Mouse (Mus musculus) myocyte (in vitro differentiated cells): ENCODE data around the gene Oas1a. TPM values are rescaled to one million over a fixed set of nuclear protein-coding genes. Genes with fewer than 3 reads are reported as not detected.
"Not testable (repeated sequence)": the region's sequence is repeated elsewhere in the genome, so short reads cannot be mapped to it uniquely, and the experiment has no call there.

Experiments
- H3K27me3 ChIP-seq: one replicate; pipeline ENCODE4 v1.6.1; 2011; ENCODE audit not compliant: control insufficient read depth, insufficient read depth, insufficient read length
- H3K36me3 ChIP-seq: one replicate; pipeline ENCODE4 v1.6.1; 2011; ENCODE audit not compliant: control insufficient read depth, insufficient read depth
- H3K4me2 ChIP-seq: one replicate; pipeline ENCODE4 v1.6.1; 2011; ENCODE audit warnings: low read depth, control low read depth
- H3K4me3 ChIP-seq: one replicate; pipeline ENCODE4 v1.5.1; 2011; ENCODE audit warnings: mild to moderate bottlenecking, control low read depth, moderate library complexity
- H3K79me2 ChIP-seq: one replicate; pipeline ENCODE4 v1.6.1; 2011; ENCODE audit not compliant: control insufficient read depth, insufficient read depth
- H3ac ChIP-seq: one replicate; pipeline ENCODE4 v1.6.1; 2011; ENCODE audit not compliant: control insufficient read depth, insufficient read length
- CEBPB ChIP-seq: IDR thresholded peaks from 2 replicates; pipeline ENCODE4 v1.6.1; 2011; ENCODE audit warnings: mild to moderate bottlenecking, moderate library complexity; ENCODE audit not compliant: poor library complexity, insufficient read depth, severe bottlenecking
- E2F4 ChIP-seq: IDR thresholded peaks from one replicate; pipeline ENCODE4 v1.6.1; 2011; ENCODE audit warnings: mild to moderate bottlenecking, control low read depth, moderate library complexity; ENCODE audit not compliant: insufficient read depth
- MAX ChIP-seq: IDR thresholded peaks from one replicate; pipeline ENCODE4 v1.6.1; 2011; ENCODE audit warnings: low read depth, mild to moderate bottlenecking, control low read depth
- MYOD1 ChIP-seq, 3 experiments: IDR thresholded peaks; one replicate each; pipeline ENCODE4 v1.6.1; 2011; ENCODE audit warnings: control low read depth in 2 of 3, low read depth in 2 of 3, mild to moderate bottlenecking in 2 of 3, moderate library complexity in 1 of 3; ENCODE audit not compliant: insufficient read length in 2 of 3, control insufficient read depth in 1 of 3
- MYOG ChIP-seq, 3 experiments: IDR thresholded peaks; one replicate each; pipeline ENCODE4 v1.6.1; 2011; ENCODE audit warnings: control low read depth in 2 of 3, low read depth in 2 of 3, mild to moderate bottlenecking in 2 of 3; ENCODE audit not compliant: insufficient read length in 2 of 3, control insufficient read depth in 1 of 3, insufficient read depth in 1 of 3
- POLR2A ChIP-seq: IDR thresholded peaks from one replicate; pipeline ENCODE4 v1.6.1; 2011; ENCODE audit warnings: low read depth, mild to moderate bottlenecking, control low read depth, moderate library complexity; ENCODE audit not compliant: insufficient read length
- POLR2AphosphoS2 ChIP-seq: IDR thresholded peaks from one replicate; pipeline ENCODE4 v1.6.1; 2011; ENCODE audit warnings: low read depth, control low read depth; ENCODE audit not compliant: insufficient read length
- REST ChIP-seq: IDR thresholded peaks from one replicate; pipeline ENCODE4 v1.6.1; 2011; ENCODE audit warnings: mild to moderate bottlenecking, control low read depth, moderate library complexity; ENCODE audit not compliant: insufficient read depth, insufficient read length
- SRF ChIP-seq: IDR thresholded peaks from one replicate; pipeline ENCODE4 v1.6.1; 2011; ENCODE audit warnings: low read depth; ENCODE audit not compliant: control insufficient read depth, insufficient read length
- TCF12 ChIP-seq: IDR thresholded peaks from one replicate; pipeline ENCODE4 v1.6.1; 2011; ENCODE audit warnings: mild to moderate bottlenecking, control low read depth; ENCODE audit not compliant: poor library complexity, insufficient read depth, severe bottlenecking
- TCF3 ChIP-seq: IDR thresholded peaks from one replicate; pipeline ENCODE4 v1.6.1; 2011; ENCODE audit warnings: low read depth, control low read depth; ENCODE audit not compliant: insufficient read length
- USF1 ChIP-seq: IDR thresholded peaks from one replicate; pipeline ENCODE4 v1.6.1; 2011; ENCODE audit warnings: low read depth, mild to moderate bottlenecking, control low read depth, moderate library complexity
- polyA plus RNA-seq: library from polyadenylated mRNA; unstranded; fragments of >200 nt; fragmentation: generic; extraction: Trizol; gene quantifications from one replicate; pipeline ENCODE4 v1.2.1, GENCODE M21; 2012; ENCODE audit warnings: missing spikeins

Oas1a gene
- polyA plus RNA-seq, 1 experiment = 0.06 TPM

DNA sequence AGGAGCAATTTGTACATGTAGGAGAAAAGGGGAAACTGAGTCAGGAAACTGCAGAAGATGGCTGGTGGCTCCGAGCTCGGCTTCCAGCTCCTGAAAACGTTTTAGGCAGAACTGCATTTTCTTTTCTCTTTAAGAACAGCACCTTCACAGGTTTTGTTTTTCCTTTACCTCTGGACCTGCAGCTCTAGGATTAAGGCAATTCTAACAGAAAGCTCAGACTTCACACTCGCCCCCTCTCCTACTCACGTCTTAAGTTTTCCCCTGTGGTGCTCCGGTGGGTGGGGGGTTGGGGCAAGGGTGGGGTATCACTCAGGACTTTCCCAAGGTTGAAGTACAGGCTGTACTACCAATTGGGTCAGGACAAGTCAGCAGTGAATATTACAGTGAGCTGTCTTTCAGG, 19.5 kb downstream of the Oas1a start:
- Histone ChIP-seq H3K79me2 (no peaks in the 10 kb centered on the region), H3K4me3 (no peak overlapping the region), H3K4me2 (no peak overlapping the region), H3K36me3 (no peaks in the 10 kb centered on the region), H3K27me3 (no peaks in the 10 kb centered on the region), H3ac (no peak overlapping the region)
- TF ChIP-seq MYOD1 (IDR thresholded peaks at IDR 0.05; ENCODE audit: control insufficient read depth in 1 of 3, insufficient read length in 2 of 3, low read depth in 2 of 3) (no peak), TCF3 (no peak), POLR2AphosphoS2 (no peak), TCF12 (no peak), USF1 (no peak), MAX (no peak), SRF (no peak), POLR2A (no peak), MYOG (IDR thresholded peaks at IDR 0.05; ENCODE audit: control insufficient read depth in 1 of 3, insufficient read depth in 1 of 3, insufficient read length in 2 of 3, low read depth in 2 of 3) (no peak), CEBPB (no peak), REST (no peak), E2F4 (no peak)

GRCm38 (mm10) chr5:120887413-120887812, 19.9 kb downstream of the Oas1a start, which contains the start of gene Oas1g:
TSS of gene Oas1g (minus strand) at chr5:120887613.
- not testable (repeated sequence) for H3K36me3 ChIP-seq, H3K79me2 ChIP-seq, H3K27me3 ChIP-seq, H3ac ChIP-seq, H3K4me2 ChIP-seq, H3K4me3 ChIP-seq

- H3K4me3 ChIP-seq, H3K4me2 ChIP-seq, H3K36me3 ChIP-seq, H3K27me3 ChIP-seq, H3K79me2 ChIP-seq, H3ac ChIP-seq: not testable (repeated sequence)
Observed at GRCm38 (mm10) chr5:120881681-120882080, 25.6 kb downstream of the Oas1a start.

GRCm38 (mm10) chr5:120878803-120879202, 28.5 kb downstream of the Oas1a start:
- not testable (repeated sequence) for H3ac ChIP-seq, H3K27me3 ChIP-seq, H3K4me2 ChIP-seq, H3K4me3 ChIP-seq, H3K36me3 ChIP-seq, H3K79me2 ChIP-seq

DNA sequence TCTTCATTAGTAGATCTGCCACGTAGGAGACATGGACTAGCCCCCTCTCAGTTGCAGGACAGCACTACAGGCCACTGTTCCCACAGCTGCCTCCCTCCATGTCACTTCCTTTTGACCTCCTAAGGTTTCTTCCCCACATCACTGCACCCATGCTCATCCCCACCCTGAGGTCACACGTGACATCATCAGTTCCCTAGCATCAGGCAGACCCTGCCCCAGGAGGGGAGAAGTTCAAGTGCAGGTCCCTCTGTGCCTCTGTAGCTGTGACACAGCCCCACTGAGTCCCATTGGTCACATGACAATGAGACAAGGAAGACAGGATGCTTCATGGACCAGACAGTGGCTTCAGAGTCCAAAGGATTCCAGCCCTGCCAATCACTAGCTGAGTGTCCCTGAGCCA, 29.9 kb downstream of the Oas1a start:
- H3K4me2 ChIP-seq, H3K79me2 ChIP-seq, H3K27me3 ChIP-seq, H3ac ChIP-seq, H3K4me3 ChIP-seq, H3K36me3 ChIP-seq: not testable (repeated sequence)

GRCm38 (mm10) chr5:120876839-120877238, 30.5 kb downstream of the Oas1a start:
- H3K4me3 ChIP-seq, H3K4me2 ChIP-seq, H3K36me3 ChIP-seq, H3ac ChIP-seq, H3K79me2 ChIP-seq, H3K27me3 ChIP-seq: not testable (repeated sequence)

GRCm38 (mm10) chr5:120871469-120871868, 35.9 kb downstream of the Oas1a start:
- TF ChIP-seq MYOD1 (IDR thresholded peaks at IDR 0.05; ENCODE audit: control insufficient read depth in 1 of 3, insufficient read length in 2 of 3, low read depth in 2 of 3) = no peak
- no peak for TF ChIP-seq USF1
- no peak for TF ChIP-seq POLR2A
- TF ChIP-seq E2F4 = no peak
- no peak for TF ChIP-seq POLR2AphosphoS2
- no peak for TF ChIP-seq TCF12
- no peak for TF ChIP-seq TCF3
- no peak for TF ChIP-seq MYOG (IDR thresholded peaks at IDR 0.05; ENCODE audit: control insufficient read depth in 1 of 3, insufficient read depth in 1 of 3, insufficient read length in 2 of 3, low read depth in 2 of 3)
- no peak for TF ChIP-seq MAX
- TF ChIP-seq CEBPB = no peak
- TF ChIP-seq REST = no peak
- no peak for TF ChIP-seq SRF
- no peak overlapping the region for H3K4me3 ChIP-seq
- H3ac ChIP-seq = no peak overlapping the region
- no peaks in the 10 kb centered on the region for H3K79me2 ChIP-seq
- H3K4me2 ChIP-seq = no peak overlapping the region
- no peaks in the 10 kb centered on the region for H3K36me3 ChIP-seq
- H3K27me3 ChIP-seq = no peaks in the 10 kb centered on the region
